Mouse (Mus musculus) thymus, postnatal 0 days (tissue): Measurements from ENCODE around the gene Amz1. TPM values are rescaled to one million over a fixed set of nuclear protein-coding genes. Genes with fewer than 3 reads are reported as not detected.

Experiments used
- DNase-seq: peaks from one replicate; pipeline ENCODE4 v3.0.0-alpha.2; 2015; ENCODE audit warnings: low spot score
- polyA plus RNA-seq: library from polyadenylated mRNA; unstranded; fragments of >200 nt; fragmentation: Nextera tagmentation; extraction: Ambion mirVana; gene quantifications from 2 replicates; pipeline ENCODE4 v1.2.1, GENCODE M21; 2015

The Amz1 gene
- polyA plus RNA-seq, 1 experiment from 2014 or later, result 3.9 TPM

DNA sequence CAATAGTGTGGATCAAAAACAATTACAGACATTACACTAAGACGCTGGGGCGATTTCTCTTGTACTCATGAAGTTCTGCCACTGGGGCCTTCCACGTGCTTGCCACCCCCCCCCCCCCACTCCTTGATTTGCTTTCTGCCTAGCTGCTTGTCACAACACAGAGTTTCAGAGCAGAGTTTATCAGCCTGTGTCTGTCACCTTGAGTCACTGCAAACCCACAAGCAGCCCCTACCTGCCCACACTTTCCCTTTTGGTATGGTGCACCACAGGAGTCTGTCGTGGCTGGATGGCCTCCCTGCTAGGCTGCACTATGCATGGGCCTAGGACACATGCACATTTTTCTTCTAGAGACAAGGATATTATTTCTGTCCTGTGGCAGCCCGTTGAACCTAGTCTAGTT is 74.8 kb downstream of the Amz1 start:
- DNase-seq, result peak; percentile 24

DNA sequence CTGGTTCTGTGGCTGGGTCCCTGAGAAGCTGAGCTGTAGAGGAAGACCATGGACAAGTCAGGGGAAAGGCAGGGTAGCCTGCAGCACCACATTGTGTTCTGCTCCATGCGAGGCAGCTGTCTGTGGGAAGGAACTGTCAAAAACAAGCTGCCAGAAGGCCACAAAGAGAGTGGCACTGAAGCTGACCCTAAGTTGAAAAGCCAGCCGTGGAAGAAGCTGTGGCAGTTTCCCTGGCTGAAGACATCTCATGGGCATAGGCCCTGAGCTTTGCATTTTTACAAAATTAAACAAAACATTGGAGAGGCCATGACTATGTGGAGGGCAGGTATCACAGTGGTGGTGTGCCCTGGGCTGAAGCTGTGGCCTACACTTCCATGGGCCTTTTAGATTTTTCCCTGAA is 75.3 kb downstream of the Amz1 start:
- no peak for DNase-seq

DNA sequence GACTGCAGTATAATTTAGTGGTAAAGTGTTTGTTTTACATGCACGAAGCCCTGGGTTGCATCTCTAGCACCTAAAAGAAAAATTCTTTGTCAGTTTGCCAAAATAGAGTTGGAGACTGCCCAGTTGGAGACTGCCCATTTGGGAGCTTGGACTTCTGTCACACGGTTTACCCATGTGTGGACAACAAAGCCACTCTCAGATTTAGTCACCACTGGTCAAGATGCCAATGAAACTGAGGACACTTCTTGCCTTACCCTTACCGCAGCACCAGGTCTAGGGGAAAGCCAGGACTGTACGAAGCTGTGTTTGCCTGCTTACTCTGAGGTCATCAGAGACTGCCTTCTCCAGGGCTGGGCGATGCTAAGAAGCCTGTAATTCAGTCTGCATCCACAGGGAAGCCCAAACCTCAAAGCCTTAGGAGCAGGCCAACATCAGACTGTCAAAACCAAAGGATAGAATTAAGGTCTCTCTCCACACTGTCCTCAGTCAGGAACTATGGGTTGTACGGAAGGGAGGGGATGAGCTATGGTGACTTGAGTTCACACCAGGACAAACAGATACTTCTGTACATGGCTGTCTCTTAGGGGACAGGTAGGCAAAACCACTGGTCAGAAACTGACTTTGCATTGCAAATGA is 76.5 kb downstream of the Amz1 start:
- no peak for DNase-seq

DNA sequence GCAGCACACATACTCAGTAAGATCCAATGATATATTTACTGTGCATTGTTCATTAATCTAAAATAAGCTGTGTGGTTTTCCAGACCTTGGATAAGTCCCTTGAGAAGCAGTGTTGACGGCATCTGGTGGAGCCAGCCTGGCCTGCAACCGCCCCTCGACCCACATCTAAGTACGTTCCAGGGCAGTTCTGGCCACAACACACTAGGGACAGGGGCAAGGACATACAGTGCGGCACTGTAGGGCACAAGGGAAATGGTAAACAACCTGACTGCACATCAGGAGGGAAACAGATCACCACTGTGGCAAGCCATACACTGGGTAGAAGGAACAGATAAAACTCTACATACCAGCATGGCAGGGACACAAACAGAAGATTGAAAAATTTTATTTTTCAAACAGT is 77.9 kb downstream of the Amz1 start:
- no peak for DNase-seq

DNA sequence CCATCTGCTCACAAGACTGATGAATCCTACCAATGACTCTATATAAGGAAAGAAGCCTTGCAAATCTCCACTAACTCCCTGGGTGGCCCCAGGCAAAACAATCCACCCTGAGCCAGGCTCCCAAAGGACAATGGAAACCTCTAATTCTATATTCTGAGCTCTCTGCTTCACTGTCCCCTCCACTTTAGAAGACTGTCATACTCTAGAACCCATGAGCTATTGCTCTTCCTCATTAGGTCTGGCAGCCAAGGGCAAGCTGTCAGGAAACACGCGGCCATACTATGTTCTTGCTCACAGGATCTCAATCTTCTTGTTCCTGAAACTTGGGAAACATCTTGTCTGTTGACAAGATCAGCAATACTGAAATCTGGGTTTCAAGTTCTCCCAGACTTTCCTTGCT is 82.3 kb downstream of the Amz1 start:
- DNase-seq, result no peak

DNA sequence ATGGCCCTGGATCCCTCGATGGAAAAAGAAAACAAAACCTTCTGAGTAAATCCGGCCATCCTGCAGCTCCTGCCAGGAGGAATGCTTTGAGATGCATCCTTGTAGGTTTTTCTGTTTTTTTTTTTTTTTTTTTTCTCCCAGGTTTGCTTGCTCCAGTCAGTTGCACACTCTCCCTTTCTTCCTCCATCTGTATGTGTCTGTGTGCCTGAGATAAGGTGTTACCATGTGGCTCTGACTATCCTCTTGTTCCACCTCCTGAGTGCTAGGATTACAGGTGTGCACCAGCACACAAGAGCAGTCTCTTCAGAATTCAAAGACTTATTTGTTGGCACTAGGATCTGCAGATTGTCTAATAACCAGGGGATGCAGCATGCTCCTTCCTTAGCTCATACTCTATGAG is 83.0 kb downstream of the Amz1 start:
- no peak for DNase-seq

Other genes starting within 250 kb of the Amz1 start
- 14.7 and 17.5 TPM in 2 replicates for gene Chst12, start 218.6 kb upstream of the Amz1 start, polyA plus RNA-seq
- gene Grifin, start 159.1 kb upstream of the Amz1 start, polyA plus RNA-seq, result 13.1 and 21.2 TPM in 2 replicates
- 13.2 and 13.3 TPM in 2 replicates for gene Lfng, start 116.8 kb upstream of the Amz1 start, polyA plus RNA-seq
- 10.4 and 12.3 TPM in 2 replicates for gene Ttyh3, start 75.1 kb upstream of the Amz1 start, polyA plus RNA-seq
- 11.4 and 13.0 TPM in 2 replicates for gene Iqce, start 21.7 kb upstream of the Amz1 start, polyA plus RNA-seq
- gene Brat1, start 19.1 kb upstream of the Amz1 start, polyA plus RNA-seq, result 22.6 and 22.7 TPM in 2 replicates
- gene Gna12, start 106.3 kb downstream of the Amz1 start, polyA plus RNA-seq, result 13.1 and 16.3 TPM in 2 replicates